Mouse (Mus musculus): ENCODE results near the gene Med12l.

Med12l gene

DNA sequence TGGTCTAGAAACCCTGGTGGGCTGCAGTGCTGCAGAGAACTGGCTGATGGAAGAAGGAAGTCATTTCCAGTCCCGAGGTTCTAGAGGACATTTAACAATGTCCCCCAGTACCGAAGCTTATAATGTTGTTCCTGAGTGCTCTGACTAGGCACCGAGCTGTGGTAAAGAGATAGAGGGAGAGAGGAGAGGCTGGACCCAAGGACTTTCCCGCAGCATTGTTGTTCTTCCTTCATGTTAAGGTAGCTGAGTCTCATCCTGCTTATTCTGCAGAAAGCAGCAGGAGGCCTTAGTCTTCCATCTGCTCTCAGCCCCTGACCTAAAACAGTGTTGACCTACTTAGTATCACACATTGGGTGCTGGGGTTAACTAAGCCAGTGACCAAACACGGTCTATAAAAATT lies 171.2 kb downstream of the Med12l start:
- intact Hi-C loops (cut with DNase I), result loop anchor here (10.0 kb wide), 1 partner anchor 568 kb away; no protein-coding TSS in a partner anchor

GRCm38 (mm10) chr3:59181134-59181533 lies 175.5 kb downstream of the Med12l start:
- intact Hi-C loops (cut with DNase I), result no loop called here

GRCm38 (mm10) chr3:59182129-59182528 lies 176.5 kb downstream of the Med12l start:
- intact Hi-C loops (cut with DNase I), result no loop called here

- intact Hi-C loops (cut with DNase I), result no loop called here
These were observed 180.0 kb downstream of the Med12l start for GRCm38 (mm10) chr3:59185662-59186061.

DNA sequence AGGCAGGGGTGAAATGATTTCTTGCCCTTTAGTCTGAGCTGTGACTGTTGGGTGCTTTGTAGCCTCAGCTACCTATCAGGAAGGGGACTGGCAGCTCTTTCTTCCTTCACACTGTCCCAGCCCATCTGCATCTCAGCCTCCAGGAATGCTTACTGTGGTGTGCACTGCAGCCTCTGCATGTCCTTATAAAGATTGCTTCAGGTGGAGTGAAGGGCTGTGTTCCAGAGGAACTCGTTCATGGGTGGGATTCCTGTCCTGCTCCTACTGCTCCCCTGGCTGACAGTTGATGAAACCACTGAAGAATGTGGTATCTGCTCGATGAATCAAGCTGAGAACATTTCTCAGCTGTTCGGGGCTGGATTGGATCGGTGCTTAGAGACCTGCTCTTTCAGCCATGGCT lies 181.7 kb downstream of the Med12l start:
- intact Hi-C loops (cut with DNase I), result no loop called here

- intact Hi-C loops (cut with DNase I), result no loop called here
These were observed 186.0 kb downstream of the Med12l start for GRCm38 (mm10) chr3:59191674-59192073.

GRCm38 (mm10) chr3:59194099-59194498 lies 188.5 kb downstream of the Med12l start:
- intact Hi-C loops (cut with DNase I), result no loop called here

GRCm38 (mm10) chr3:59194938-59195337 lies 189.3 kb downstream of the Med12l start, which contains the start of gene Gpr87:
Gpr87 (minus strand) TSS chr3:59195104.
- intact Hi-C loops (cut with DNase I), result no loop called here

DNA sequence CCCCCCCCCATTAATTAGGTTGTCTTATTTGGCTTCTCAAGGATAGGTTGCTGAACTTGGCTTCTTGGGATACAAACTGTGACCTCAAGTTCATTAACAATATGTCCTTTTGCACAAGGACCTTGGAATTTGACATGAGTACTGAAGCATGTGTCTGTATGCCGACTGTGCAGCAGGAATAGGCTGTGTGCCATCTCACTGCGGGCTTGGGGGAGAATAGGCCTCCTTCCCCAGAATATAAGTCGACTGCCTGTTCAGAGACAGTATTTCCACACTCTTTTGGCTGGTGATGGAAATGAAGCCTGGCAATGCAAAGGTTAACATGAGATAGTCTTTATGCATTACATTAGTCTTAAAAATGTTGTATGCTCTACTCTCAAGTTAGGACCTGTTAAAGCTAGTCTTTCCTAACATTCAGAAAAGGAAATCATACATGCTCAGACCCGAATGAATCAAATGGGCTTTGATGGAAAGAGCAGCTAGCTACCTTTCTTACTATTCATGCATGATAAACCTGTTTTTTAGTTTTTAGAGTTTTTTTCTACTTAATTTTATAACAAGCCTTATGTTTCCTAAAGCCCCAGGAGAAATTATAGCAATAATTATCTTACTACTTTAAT lies 191.8 kb downstream of the Med12l start:
- intact Hi-C loops (cut with DNase I), result no loop called here

DNA sequence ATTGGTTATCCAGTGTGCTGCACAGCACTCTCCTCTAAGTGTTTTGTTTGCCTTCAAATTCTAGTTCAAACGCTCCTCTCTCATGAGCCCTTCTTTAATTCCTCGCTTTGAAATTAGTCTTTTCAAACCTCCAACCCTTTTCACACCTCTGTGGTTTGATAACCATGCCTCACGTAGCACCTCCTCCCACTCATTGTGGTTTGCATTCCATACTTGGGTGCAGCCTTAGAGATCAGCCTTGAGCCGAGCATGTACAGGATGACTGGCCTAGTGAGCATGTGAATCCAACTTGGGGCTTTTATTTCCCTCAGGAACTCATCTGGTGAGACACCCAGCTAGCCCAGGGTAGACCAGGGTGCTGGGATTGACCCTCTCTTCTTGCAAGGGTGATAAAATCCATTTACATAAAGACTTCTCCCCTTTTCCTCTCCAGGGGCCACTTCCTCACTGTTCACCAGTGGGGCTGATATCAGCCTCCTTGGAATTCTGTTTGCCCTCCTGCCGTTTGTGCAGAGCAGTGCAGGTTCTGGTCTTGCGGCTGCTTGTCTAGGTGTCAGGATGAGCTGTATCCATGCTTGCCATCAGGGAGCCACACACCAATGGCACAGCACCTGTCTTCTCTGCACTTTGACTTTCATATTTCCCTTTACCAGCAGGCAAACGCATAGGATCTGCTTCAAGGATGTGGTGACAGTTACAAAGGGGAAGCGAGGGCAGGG lies 198.3 kb downstream of the Med12l start:
- intact Hi-C loops (cut with DNase I), result no loop called here

GRCm38 (mm10) chr3:59204719-59205503 lies 199.3 kb downstream of the Med12l start:
- intact Hi-C loops (cut with DNase I), result no loop called here

DNA sequence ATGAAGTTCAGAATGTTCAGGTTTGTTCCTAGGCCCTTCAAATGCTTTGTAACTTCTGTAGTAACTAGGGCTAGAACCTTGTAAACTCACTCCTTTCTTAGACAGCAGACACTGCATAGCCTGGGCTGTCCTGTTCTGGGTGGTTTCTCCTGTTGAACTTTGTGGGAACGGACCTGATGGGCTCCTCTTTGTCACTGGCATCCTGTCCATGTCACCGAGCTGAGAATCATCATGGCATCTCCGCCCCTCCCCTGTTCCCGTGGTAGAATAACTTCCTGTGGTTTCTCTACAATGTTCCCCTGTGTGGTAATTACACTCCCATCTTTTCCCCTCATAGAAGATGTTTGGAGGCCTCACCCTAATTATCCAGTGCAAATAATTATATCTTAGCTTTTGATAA lies 200.3 kb downstream of the Med12l start:
- intact Hi-C loops (cut with DNase I), result no loop called here

- intact Hi-C loops (cut with DNase I), result loop anchor here (2.0 kb wide), 2 partner anchors 34 to 88 kb away; no protein-coding TSS in a partner anchor
These were observed 203.3 kb downstream of the Med12l start for GRCm38 (mm10) chr3:59208650-59209548.

- intact Hi-C loops (cut with DNase I), result no loop called here
These were observed 204.5 kb downstream of the Med12l start for GRCm38 (mm10) chr3:59210089-59210488.

DNA sequence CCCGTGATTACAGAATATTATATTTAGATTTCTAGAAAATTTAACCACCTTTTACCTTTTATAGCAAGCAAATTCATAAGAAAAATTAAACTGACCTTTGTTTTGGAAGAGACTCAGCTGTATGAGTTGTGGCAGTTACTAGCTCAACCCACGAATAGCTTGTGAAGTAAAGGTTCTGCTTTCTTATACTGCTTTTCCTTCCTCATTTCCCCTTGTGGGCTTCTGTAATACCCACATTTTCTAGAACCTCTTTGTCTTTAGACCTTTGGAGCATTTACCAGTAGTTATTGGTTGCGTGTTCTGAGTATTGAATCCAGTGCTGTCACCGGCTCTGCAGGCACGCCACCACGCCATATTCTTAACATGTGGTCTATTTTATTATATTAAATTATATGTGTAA lies 205.1 kb downstream of the Med12l start, which contains the start of gene P2ry13:
P2ry13 (minus strand) TSS at position 156 of the 400 bp plus-strand sequence.
- intact Hi-C loops (cut with DNase I), result no loop called here

DNA sequence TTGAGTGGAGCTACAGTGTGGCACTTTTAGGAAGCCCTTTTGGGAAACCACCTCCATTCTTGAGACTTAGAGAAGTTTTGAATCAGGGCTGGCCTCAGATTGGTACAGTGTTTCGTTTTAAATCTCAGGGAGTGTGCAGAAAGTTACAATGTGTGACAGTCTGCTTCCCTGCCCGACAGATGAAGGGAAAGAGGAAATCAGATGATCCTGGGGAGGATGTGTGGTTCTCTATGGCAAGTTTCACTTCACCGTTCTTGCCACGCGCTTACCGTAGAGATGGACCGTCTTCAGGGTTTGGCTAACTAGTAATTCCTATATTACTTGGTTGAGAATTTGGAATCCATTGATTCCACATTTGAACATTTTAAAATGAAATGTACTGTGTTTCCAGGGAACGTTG lies 206.2 kb downstream of the Med12l start:
- intact Hi-C loops (cut with DNase I), result no loop called here

DNA sequence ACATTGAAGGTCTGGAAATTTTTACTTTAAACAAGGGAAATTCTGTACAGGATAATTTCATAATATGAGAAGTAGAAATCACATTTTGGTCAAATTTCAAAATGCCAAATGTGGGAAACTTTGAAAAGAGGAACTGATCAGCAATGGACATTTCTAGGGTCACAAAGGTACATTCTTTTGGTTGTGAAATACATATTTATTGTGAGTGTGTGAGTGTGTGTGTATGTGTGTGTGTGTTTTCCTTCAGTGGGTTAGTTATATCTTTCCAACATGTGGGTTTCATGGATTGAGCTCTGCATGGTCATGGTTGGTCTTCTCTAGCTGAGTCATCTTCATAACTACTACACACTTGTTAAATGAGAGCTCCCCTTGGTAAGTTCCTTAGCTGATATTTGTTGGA lies 206.8 kb downstream of the Med12l start:
- intact Hi-C loops (cut with DNase I), result no loop called here

DNA sequence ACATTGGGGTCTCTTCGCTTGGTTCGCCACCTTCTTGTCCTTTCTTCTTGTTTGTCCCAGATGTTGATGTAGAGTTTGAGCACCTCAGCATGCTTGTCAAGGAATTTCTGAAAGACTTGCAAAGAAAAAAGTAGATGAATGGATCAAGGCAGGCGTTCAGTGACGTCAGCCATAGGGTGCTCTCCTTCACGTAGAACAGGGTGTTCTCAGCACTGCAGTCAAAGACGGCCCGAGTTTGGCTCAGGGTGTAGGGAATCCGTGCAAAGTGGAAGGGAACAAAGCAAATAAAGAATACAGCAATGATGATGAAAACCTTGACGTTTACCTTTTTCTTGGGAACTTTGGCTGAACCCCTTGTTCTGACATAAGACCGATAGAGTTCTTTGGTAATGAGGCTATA lies 211.6 kb downstream of the Med12l start:
- intact Hi-C loops (cut with DNase I), result no loop called here

DNA sequence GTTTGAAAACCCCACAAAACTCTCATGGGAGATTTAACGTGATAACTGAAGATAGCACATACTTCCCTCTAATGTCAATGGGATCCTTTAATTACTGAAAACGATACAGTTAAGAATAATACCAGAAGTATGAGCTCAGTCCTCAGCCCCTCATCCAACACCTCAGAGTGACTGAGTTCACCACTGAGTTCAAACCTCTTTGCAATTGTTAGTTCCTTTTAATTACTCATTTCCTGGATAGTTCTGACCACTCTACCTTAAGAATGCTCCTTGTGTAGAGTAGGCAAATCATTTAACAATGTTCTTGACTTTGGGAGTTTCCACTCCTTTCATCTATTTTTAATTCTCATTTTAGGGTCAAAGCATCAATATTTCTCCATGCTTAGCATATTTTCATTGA lies 213.7 kb downstream of the Med12l start:
- intact Hi-C loops (cut with DNase I), result no loop called here

DNA sequence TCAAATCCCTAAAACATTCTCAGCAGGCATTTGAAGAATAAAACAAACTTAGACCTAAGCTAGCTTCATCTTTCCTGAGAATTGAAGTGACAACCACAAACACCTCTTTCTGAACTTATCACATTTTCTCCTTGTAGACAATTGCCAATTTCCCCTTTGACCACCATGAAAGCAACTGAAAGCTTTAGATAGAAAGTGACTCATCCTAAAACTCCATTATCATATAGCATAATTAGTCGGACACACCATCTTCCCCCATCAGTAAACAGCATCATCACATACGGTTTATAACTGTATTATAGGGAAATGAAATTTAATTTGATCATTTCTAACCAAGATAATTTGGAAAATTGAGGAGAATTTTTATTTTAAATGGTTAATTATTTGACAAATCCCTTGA lies 216.7 kb downstream of the Med12l start:
- intact Hi-C loops (cut with DNase I), result no loop called here

- intact Hi-C loops (cut with DNase I), result no loop called here
These were observed 219.8 kb downstream of the Med12l start for GRCm38 (mm10) chr3:59225411-59225810.

Measured in adrenal gland (tissue).